ENCODE assay signal across 10 mouse cellular contexts in the genomic region with DNA sequence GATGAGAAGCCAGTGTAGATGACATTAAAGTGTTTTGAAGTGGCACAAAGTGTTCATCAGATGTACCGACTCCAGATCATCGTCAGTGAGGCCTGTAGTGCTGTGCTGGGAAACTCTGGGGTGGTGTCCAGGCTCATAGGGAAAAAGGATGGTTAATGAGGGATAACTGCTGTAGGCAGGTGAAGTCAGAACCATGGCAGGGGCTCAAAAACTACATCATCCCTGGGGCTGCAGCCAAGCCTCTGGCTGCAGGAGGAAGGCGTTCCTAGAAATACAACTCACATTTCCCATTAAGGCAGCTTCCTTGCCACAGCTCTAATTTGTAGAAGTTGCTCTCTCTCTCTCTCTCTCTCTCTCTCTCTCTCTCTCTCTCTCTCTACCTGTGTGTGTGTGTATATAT. TPM values are rescaled to one million over a fixed set of nuclear protein-coding genes. Genes with fewer than 3 reads are reported as not detected.
DNase-seq lines count a peak whose midpoint lies in the region; ATAC-seq and TF ChIP-seq lines count a peak whose summit lies in the region.
"Had no signal": no experiment of that assay in that cellular context is flagged by ENCODE, and none has a peak within 500 bp of the region (broad histone marks: within the 10 kb centered on the region; RNA-seq: fewer than 3 reads in every experiment).

No protein-coding gene starts in this region.

- no peak overlapping the region for H3K4me2 ChIP-seq in midbrain, embryonic 11.5 days
- H3K4me2 ChIP-seq: hindbrain, embryonic 13.5 days; liver, embryonic 11.5 days had no signal

- ATAC-seq in midbrain, embryonic 11.5 days (ENCODE audit: low FRiP score) = no peak
- no peak for ATAC-seq in megakaryocyte-erythroid progenitor cell, adult 5-6 weeks (replicated peaks; ENCODE audit: low FRiP score, low TSS enrichment, poor library complexity, severe bottlenecking)

- WGBS in midbrain, embryonic 11.5 days = 89% methylated on average over 3 of the region's 3 CpGs

- H3K4me1 ChIP-seq in midbrain, embryonic 11.5 days (ENCODE audit: control insufficient read depth, insufficient read depth, low read length) = no peaks in the 10 kb centered on the region
- H3K4me1 ChIP-seq: hindbrain, embryonic 13.5 days had no signal

- H3K36me3 ChIP-seq in midbrain, embryonic 11.5 days (ENCODE audit: control insufficient read depth, insufficient read depth, low read length) = no peaks in the 10 kb centered on the region
- H3K36me3 ChIP-seq: hindbrain, embryonic 13.5 days had no signal

- no peak overlapping the region for H3K27ac ChIP-seq in midbrain, embryonic 11.5 days (ENCODE audit: low read depth, low read length)
- H3K27ac ChIP-seq: hindbrain, embryonic 13.5 days had no signal

- TF ChIP-seq POLR2A in brain, embryonic 14.5 days (IDR thresholded peaks at IDR 0.05; ENCODE audit: borderline replicate concordance, extremely low read depth, insufficient read depth, insufficient read length, poor library complexity, severe bottlenecking) = no peak

- TF ChIP-seq CTCF in brain, embryonic 14.5 days (IDR thresholded peaks at IDR 0.05; ENCODE audit: borderline replicate concordance, extremely low read depth, insufficient read depth, insufficient read length) = no peak

- no peak overlapping the region for H3K9ac ChIP-seq in midbrain, embryonic 11.5 days (ENCODE audit: low read length)
- H3K9ac ChIP-seq: hindbrain, embryonic 13.5 days had no signal

- peak; percentile 8 for DNase-seq in kidney, postnatal 14 days
- DNase-seq in kidney, adult 11 months = no peak
- DNase-seq in brain, embryonic 14.5 days (ENCODE audit: low read depth) = peak; percentile 85
- peak; percentile 20 to 37 for DNase-seq in gastrocnemius, adult 8-10 months (ENCODE audit: low spot score in 2 of 2)
- DNase-seq in lung, postnatal 4 days = peak; percentile 21 to 46
- DNase-seq in midbrain, embryonic 11.5 days (ENCODE audit: low spot score, missing footprints) = no peak
- no peak for DNase-seq in B cell, adult 2 months

- H3K27me3 ChIP-seq in midbrain, embryonic 11.5 days (ENCODE audit: control insufficient read depth, insufficient read depth, low read length) = no peaks in the 10 kb centered on the region
- H3K27me3 ChIP-seq: hindbrain, embryonic 13.5 days had no signal

- no peak overlapping the region for H3K4me3 ChIP-seq in midbrain, embryonic 11.5 days (ENCODE audit: low read depth, low read length)
- H3K4me3 ChIP-seq: hindbrain, embryonic 13.5 days had no signal

- H3K9me3 ChIP-seq in midbrain, embryonic 11.5 days (ENCODE audit: control insufficient read depth, low read length) = no peaks in the 10 kb centered on the region
- H3K9me3 ChIP-seq: hindbrain, embryonic 13.5 days had no signal

RNA-seq across cellular contexts. Expression of gene Rapgef4, which starts 22.6 kb away (rescaled TPM):
- 16.2 and 20.4 TPM in 2 replicates for polyA plus RNA-seq in brain, embryonic 14.5 days (2012; rRNA removed)
- total RNA-seq in gastrocnemius, adult 8-10 months (2022) = 1 to 10 TPM in 3 of 4 experiments, under 1 TPM in 1; 0.74 to 2.7 (median 2.0) TPM
- polyA plus RNA-seq in midbrain, embryonic 11.5 days (2014; fragmentation: Nextera tagmentation; extraction: Ambion mirVana) = 2.0 TPM in 2 replicates
- total RNA-seq in megakaryocyte-erythroid progenitor cell, adult 5-6 weeks (2014; fragmentation: Nextera tagmentation) = not detected in 2 replicates
- not detected in 2 replicates for total RNA-seq in megakaryocyte-erythroid progenitor cell, adult 5-6 weeks (2017)

Comparison
In these comparisons a context has a peak if more than half of its experiments do, and no peak if none do; other contexts are left out.
1. DNase-seq: peak in kidney, postnatal 14 days (single experiment), brain, embryonic 14.5 days (single experiment), gastrocnemius, adult 8-10 months (2 of 2) and lung, postnatal 4 days (2 of 2); none in kidney, adult 11 months (single experiment), midbrain, embryonic 11.5 days (single experiment) and B cell, adult 2 months (0 of 2).